Mouse (Mus musculus): ENCODE measurements around the gene Utrn. TPM values are rescaled to one million over a fixed set of nuclear protein-coding genes. Genes with fewer than 3 reads are reported as not detected.
A peak's percentile ranks its signal among the peaks of the same experiment; 100 is the strongest.

The Utrn gene
- polyA plus RNA-seq, 1 experiment from 2014 or later = 25.7 TPM

GRCm38 (mm10) chr10:12729033-12729432 is 140.1 kb downstream of the Utrn start:
- Histone ChIP-seq H3K9ac (ENCODE audit: low read depth, low read length) (no peak overlapping the region), H3K27ac (ENCODE audit: low read depth, low read length) (no peak overlapping the region), H3K4me2 (ENCODE audit: low read length) (no peak overlapping the region), H3K36me3 (ENCODE audit: control insufficient read depth, insufficient read depth, low read length) (0 out of 2 replicates have a peak, but pooled peaks cover 4% of the 10 kb centered on the region), H3K4me3 (ENCODE audit: low read length) (no peak overlapping the region), H3K4me1 (ENCODE audit: control insufficient read depth, insufficient read depth, low read depth, low read length) (peaks cover 7% of the 10 kb centered on the region; the same call in 1 of the 2 replicates), H3K27me3 (replicated peaks; ENCODE audit: control insufficient read depth, insufficient read depth, low read length) (no peaks in the 10 kb centered on the region), H3K9me3 (ENCODE audit: control insufficient read depth, low read length) (no peaks in the 10 kb centered on the region)
- WGBS = 84% methylated on average over 5 of the region's 5 CpGs
- ATAC-seq = no peak

GRCm38 (mm10) chr10:12727881-12728280 is 141.3 kb downstream of the Utrn start:
- ATAC-seq = no peak

GRCm38 (mm10) chr10:12726041-12726608 is 143.0 kb downstream of the Utrn start:
- H3K9me3 ChIP-seq (ENCODE audit: control insufficient read depth, low read length) = no peaks in the 10 kb centered on the region
- H3K4me1 ChIP-seq (ENCODE audit: control insufficient read depth, insufficient read depth, low read depth, low read length) = peaks cover 8% of the 10 kb centered on the region; the same call in 1 of the 2 replicates
- no peak overlapping the region for H3K27ac ChIP-seq (ENCODE audit: low read depth, low read length)
- H3K27me3 ChIP-seq (replicated peaks; ENCODE audit: control insufficient read depth, insufficient read depth, low read length) = no peaks in the 10 kb centered on the region
- no peak overlapping the region for H3K4me3 ChIP-seq (ENCODE audit: low read length)
- 37% methylated on average over 13 of the region's 13 CpGs for WGBS
- no peak overlapping the region for H3K9ac ChIP-seq (ENCODE audit: low read depth, low read length)
- H3K4me2 ChIP-seq (ENCODE audit: low read length) = no peak overlapping the region
- 0 out of 2 replicates have a peak, but pooled peaks have one; percentile 37 for ATAC-seq
- H3K36me3 ChIP-seq (ENCODE audit: control insufficient read depth, insufficient read depth, low read length) = no peaks in the 10 kb centered on the region

More at GRCm38 (mm10) chr10:12727881-12728280, 141.3 kb downstream of the Utrn start:
- Histone ChIP-seq H3K4me3 (ENCODE audit: low read length) (no peak overlapping the region), H3K27me3 (replicated peaks; ENCODE audit: control insufficient read depth, insufficient read depth, low read length) (no peaks in the 10 kb centered on the region), H3K4me1 (ENCODE audit: control insufficient read depth, insufficient read depth, low read depth, low read length) (peaks cover 8% of the 10 kb centered on the region; the same call in 1 of the 2 replicates), H3K27ac (ENCODE audit: low read depth, low read length) (no peak overlapping the region), H3K9ac (ENCODE audit: low read depth, low read length) (no peak overlapping the region), H3K36me3 (ENCODE audit: control insufficient read depth, insufficient read depth, low read length) (no peaks in the 10 kb centered on the region), H3K9me3 (ENCODE audit: control insufficient read depth, low read length) (no peaks in the 10 kb centered on the region), H3K4me2 (ENCODE audit: low read length) (no peak overlapping the region)
- WGBS = 97% methylated on average over 3 of the region's 3 CpGs

GRCm38 (mm10) chr10:12724247-12725001 is 144.7 kb downstream of the Utrn start:
- no peaks in the 10 kb centered on the region for H3K9me3 ChIP-seq (ENCODE audit: control insufficient read depth, low read length)
- no peak overlapping the region for H3K4me3 ChIP-seq (ENCODE audit: low read length)
- no peak overlapping the region for H3K27ac ChIP-seq (ENCODE audit: low read depth, low read length)
- no peaks in the 10 kb centered on the region for H3K36me3 ChIP-seq (ENCODE audit: control insufficient read depth, insufficient read depth, low read length)
- no peak overlapping the region for H3K9ac ChIP-seq (ENCODE audit: low read depth, low read length)
- H3K4me1 ChIP-seq (ENCODE audit: control insufficient read depth, insufficient read depth, low read depth, low read length) = peaks cover 8% of the 10 kb centered on the region; the same call in 1 of the 2 replicates
- H3K27me3 ChIP-seq (replicated peaks; ENCODE audit: control insufficient read depth, insufficient read depth, low read length) = no peaks in the 10 kb centered on the region
- peak; percentile 72 for ATAC-seq
- WGBS = 51% methylated on average over 14 of the region's 14 CpGs
- H3K4me2 ChIP-seq (ENCODE audit: low read length) = no peak overlapping the region

- no peaks in the 10 kb centered on the region for H3K36me3 ChIP-seq (ENCODE audit: control insufficient read depth, insufficient read depth, low read length)
- no peaks in the 10 kb centered on the region for H3K9me3 ChIP-seq (ENCODE audit: control insufficient read depth, low read length)
- no peak overlapping the region for H3K4me3 ChIP-seq (ENCODE audit: low read length)
- H3K4me1 ChIP-seq (ENCODE audit: control insufficient read depth, insufficient read depth, low read depth, low read length) = peaks cover 8% of the 10 kb centered on the region; the same call in 1 of the 2 replicates
- no peak for ATAC-seq
- H3K27ac ChIP-seq (ENCODE audit: low read depth, low read length) = no peak overlapping the region
- WGBS = 61% methylated on average over 3 of the region's 3 CpGs
- no peaks in the 10 kb centered on the region for H3K27me3 ChIP-seq (replicated peaks; ENCODE audit: control insufficient read depth, insufficient read depth, low read length)
- no peak overlapping the region for H3K9ac ChIP-seq (ENCODE audit: low read depth, low read length)
- H3K4me2 ChIP-seq (ENCODE audit: low read length) = no peak overlapping the region
Observed at GRCm38 (mm10) chr10:12723269-12723668, 145.9 kb downstream of the Utrn start.

DNA sequence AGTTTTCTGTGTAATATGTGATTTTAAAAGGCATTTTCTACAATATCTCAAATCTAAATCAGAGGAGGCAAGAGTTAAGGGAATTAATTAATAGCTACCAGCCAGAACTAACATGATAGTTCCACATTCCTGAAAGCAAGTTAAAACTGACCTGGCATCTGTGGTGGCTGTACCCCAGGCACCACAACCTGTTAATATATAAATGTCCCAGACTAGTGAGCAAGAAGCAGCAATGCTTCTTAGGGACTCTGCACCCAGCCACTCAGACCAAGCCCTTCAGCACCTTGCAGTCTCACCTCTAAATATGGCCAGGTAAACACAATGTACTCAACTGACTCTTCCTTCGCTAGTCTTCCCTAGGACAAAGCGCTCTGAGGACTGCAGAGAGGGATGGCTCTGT is 147.1 kb downstream of the Utrn start:
- ATAC-seq = no peak
- peaks cover 8% of the 10 kb centered on the region; the same call in 1 of the 2 replicates for H3K4me1 ChIP-seq (ENCODE audit: control insufficient read depth, insufficient read depth, low read depth, low read length)
- no peaks in the 10 kb centered on the region for H3K9me3 ChIP-seq (ENCODE audit: control insufficient read depth, low read length)
- H3K4me2 ChIP-seq (ENCODE audit: low read length) = no peak overlapping the region
- no peak overlapping the region for H3K4me3 ChIP-seq (ENCODE audit: low read length)
- no peaks in the 10 kb centered on the region for H3K27me3 ChIP-seq (replicated peaks; ENCODE audit: control insufficient read depth, insufficient read depth, low read length)
- H3K27ac ChIP-seq (ENCODE audit: low read depth, low read length) = no peak overlapping the region
- no peaks in the 10 kb centered on the region for H3K36me3 ChIP-seq (ENCODE audit: control insufficient read depth, insufficient read depth, low read length)
- WGBS = 92% methylated on average over 2 of the region's 2 CpGs
- H3K9ac ChIP-seq (ENCODE audit: low read depth, low read length) = no peak overlapping the region

- WGBS = 91% methylated on average over 8 of the region's 8 CpGs
- H3K27ac ChIP-seq (ENCODE audit: low read depth, low read length) = no peak overlapping the region
- no peak overlapping the region for H3K4me3 ChIP-seq (ENCODE audit: low read length)
- no peaks in the 10 kb centered on the region for H3K9me3 ChIP-seq (ENCODE audit: control insufficient read depth, low read length)
- H3K27me3 ChIP-seq (replicated peaks; ENCODE audit: control insufficient read depth, insufficient read depth, low read length) = no peaks in the 10 kb centered on the region
- no peak overlapping the region for H3K9ac ChIP-seq (ENCODE audit: low read depth, low read length)
- no peaks in the 10 kb centered on the region for H3K4me1 ChIP-seq (ENCODE audit: control insufficient read depth, insufficient read depth, low read depth, low read length)
- H3K4me2 ChIP-seq (ENCODE audit: low read length) = no peak overlapping the region
- no peaks in the 10 kb centered on the region for H3K36me3 ChIP-seq (ENCODE audit: control insufficient read depth, insufficient read depth, low read length)
- ATAC-seq = peak; percentile 37; the same call in 1 of the 2 replicates
Observed at GRCm38 (mm10) chr10:12718386-12718785, 150.8 kb downstream of the Utrn start.

DNA sequence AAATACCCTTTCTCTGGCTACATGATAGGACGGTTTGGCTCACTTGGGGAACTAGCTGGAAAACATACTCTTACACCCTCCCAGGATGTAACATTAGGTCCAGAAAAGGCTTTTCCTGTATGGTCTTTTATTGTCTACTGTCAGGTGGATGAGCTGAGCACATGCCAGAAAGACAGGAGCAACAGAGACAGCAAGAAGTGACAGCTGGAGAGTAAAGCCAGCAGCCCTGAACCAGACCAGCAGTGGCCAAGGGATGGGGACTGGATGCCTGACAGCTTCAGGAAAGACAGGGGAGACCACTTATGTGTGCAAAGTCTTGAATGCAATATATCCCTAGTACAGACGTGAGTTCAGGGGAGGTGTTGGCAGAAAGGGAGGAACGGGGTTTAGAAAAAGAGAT is 151.8 kb downstream of the Utrn start:
- ATAC-seq = no peak
- no peaks in the 10 kb centered on the region for H3K36me3 ChIP-seq (ENCODE audit: control insufficient read depth, insufficient read depth, low read length)
- no peaks in the 10 kb centered on the region for H3K4me1 ChIP-seq (ENCODE audit: control insufficient read depth, insufficient read depth, low read depth, low read length)
- H3K9me3 ChIP-seq (ENCODE audit: control insufficient read depth, low read length) = no peaks in the 10 kb centered on the region
- no peaks in the 10 kb centered on the region for H3K27me3 ChIP-seq (replicated peaks; ENCODE audit: control insufficient read depth, insufficient read depth, low read length)
- H3K4me2 ChIP-seq (ENCODE audit: low read length) = no peak overlapping the region
- H3K27ac ChIP-seq (ENCODE audit: low read depth, low read length) = no peak overlapping the region
- no peak overlapping the region for H3K9ac ChIP-seq (ENCODE audit: low read depth, low read length)
- no peak overlapping the region for H3K4me3 ChIP-seq (ENCODE audit: low read length)
- 92% methylated on average over 3 of the region's 3 CpGs for WGBS

DNA sequence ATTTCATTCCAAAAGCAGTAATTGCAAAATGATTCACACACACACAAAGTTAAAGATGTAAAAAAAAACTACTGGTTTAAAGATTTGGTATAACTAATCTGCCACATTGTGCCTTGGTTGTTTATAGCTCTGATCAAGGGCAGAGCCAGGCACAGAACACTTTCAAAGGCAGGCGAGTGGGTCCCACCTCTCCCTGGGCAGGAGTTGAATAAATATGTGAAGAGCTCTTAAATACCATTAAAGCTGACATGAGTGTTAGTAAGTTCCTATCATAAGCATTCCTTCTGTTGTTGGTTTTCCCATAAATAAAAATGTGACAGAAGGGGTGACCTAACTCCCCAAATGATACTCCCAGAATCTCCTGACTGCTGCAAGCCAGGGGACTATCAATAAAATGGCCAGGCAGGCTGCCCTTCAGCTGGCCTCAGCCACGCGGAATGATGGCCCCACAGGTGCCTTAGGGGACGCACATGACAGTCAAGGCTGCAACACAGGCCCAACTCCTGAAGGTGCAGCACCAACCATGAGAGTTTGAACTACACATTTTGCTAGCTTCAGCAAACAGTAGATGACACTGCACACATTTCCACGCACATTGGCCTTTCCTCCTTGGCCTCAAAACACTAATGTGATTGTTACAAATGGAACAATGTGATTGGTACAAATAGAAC is 152.4 kb downstream of the Utrn start:
- H3K27ac ChIP-seq (ENCODE audit: low read depth, low read length) = no peak overlapping the region
- no peak overlapping the region for H3K9ac ChIP-seq (ENCODE audit: low read depth, low read length)
- H3K27me3 ChIP-seq (replicated peaks; ENCODE audit: control insufficient read depth, insufficient read depth, low read length) = no peaks in the 10 kb centered on the region
- H3K4me1 ChIP-seq (ENCODE audit: control insufficient read depth, insufficient read depth, low read depth, low read length) = no peaks in the 10 kb centered on the region
- H3K9me3 ChIP-seq (ENCODE audit: control insufficient read depth, low read length) = no peaks in the 10 kb centered on the region
- H3K4me2 ChIP-seq (ENCODE audit: low read length) = no peak overlapping the region
- no peaks in the 10 kb centered on the region for H3K36me3 ChIP-seq (ENCODE audit: control insufficient read depth, insufficient read depth, low read length)
- WGBS = 84% methylated on average over 5 of the region's 5 CpGs
- no peak overlapping the region for H3K4me3 ChIP-seq (ENCODE audit: low read length)
- ATAC-seq = no peak
